Mouse (Mus musculus): ENCODE results near the gene Ubtd1. TPM values are rescaled to one million over a fixed set of nuclear protein-coding genes. Genes with fewer than 3 reads are reported as not detected.
A peak's percentile ranks its signal among the peaks of the same experiment; 100 is the strongest.

Gene Ubtd1
- total RNA-seq, 2 experiments from 2014 or later = 14.5 to 15.1 TPM

- peak overlapping the region; percentile 62 for H3K27ac ChIP-seq
- intact Hi-C loops (cut with DNase I) = no loop called here
These were observed 17.4 kb downstream of the Ubtd1 start for GRCm38 (mm10) chr19:41998770-41999548.

GRCm38 (mm10) chr19:41999688-42000283, 18.2 kb downstream of the Ubtd1 start:
- H3K4me3 ChIP-seq = no peak overlapping the region
- H3K27ac ChIP-seq = peak overlapping the region; percentile 82
- intact Hi-C loops (cut with DNase I) = no loop called here
- TF ChIP-seq CTCF (IDR thresholded peaks at IDR 0.05) = no peak
- no peak for DNase-seq

More at GRCm38 (mm10) chr19:41998770-41999548, 17.4 kb downstream of the Ubtd1 start:
- DNase-seq = no peak
- TF ChIP-seq CTCF (IDR thresholded peaks at IDR 0.05) = no peak
- no peak overlapping the region for H3K4me3 ChIP-seq

- intact Hi-C loops (cut with DNase I) = no loop called here
- TF ChIP-seq CTCF (IDR thresholded peaks at IDR 0.05) = no peak
These were observed 18.9 kb downstream of the Ubtd1 start for GRCm38 (mm10) chr19:42000446-42000958.

GRCm38 (mm10) chr19:42001253-42001980, 19.9 kb downstream of the Ubtd1 start:
- Histone ChIP-seq H3K27ac (peak overlapping the region; percentile 82), H3K4me3 (no peak overlapping the region)
- intact Hi-C loops (cut with DNase I) = no loop called here
- TF ChIP-seq CTCF (IDR thresholded peaks at IDR 0.05) = no peak
- DNase-seq = no peak

More at GRCm38 (mm10) chr19:42000446-42000958, 18.9 kb downstream of the Ubtd1 start:
- no peak overlapping the region for H3K4me3 ChIP-seq
- no peak for DNase-seq
- peak overlapping the region; percentile 82 for H3K27ac ChIP-seq

GRCm38 (mm10) chr19:42004258-42004657, 22.7 kb downstream of the Ubtd1 start:
- intact Hi-C loops (cut with DNase I) = no loop called here
- DNase-seq = no peak
- no peak overlapping the region for H3K27ac ChIP-seq

GRCm38 (mm10) chr19:42005616-42006015, 24.1 kb downstream of the Ubtd1 start:
- DNase-seq = no peak
- TF ChIP-seq CTCF (IDR thresholded peaks at IDR 0.05) = no peak
- intact Hi-C loops (cut with DNase I) = no loop called here
- peak overlapping the region; percentile 46 for H3K27ac ChIP-seq
- no peak overlapping the region for H3K4me3 ChIP-seq

More at GRCm38 (mm10) chr19:42004258-42004657, 22.7 kb downstream of the Ubtd1 start:
- no peak overlapping the region for H3K4me3 ChIP-seq
- TF ChIP-seq CTCF (IDR thresholded peaks at IDR 0.05) = no peak

GRCm38 (mm10) chr19:42006568-42006967, 25.0 kb downstream of the Ubtd1 start:
- DNase-seq = no peak
- H3K4me3 ChIP-seq = no peak overlapping the region
- H3K27ac ChIP-seq = no peak overlapping the region
- intact Hi-C loops (cut with DNase I) = no loop called here
- TF ChIP-seq CTCF (IDR thresholded peaks at IDR 0.05) = no peak

GRCm38 (mm10) chr19:42008586-42008985, 27.0 kb downstream of the Ubtd1 start:
- intact Hi-C loops (cut with DNase I) = no loop called here
- H3K27ac ChIP-seq = 0 out of 2 replicates have a peak overlapping the region, but pooled peaks have one; percentile 20
- no peak for TF ChIP-seq CTCF (IDR thresholded peaks at IDR 0.05)
- no peak overlapping the region for H3K4me3 ChIP-seq
- no peak for DNase-seq

- intact Hi-C loops (cut with DNase I) = no loop called here
- TF ChIP-seq CTCF (IDR thresholded peaks at IDR 0.05) = no peak
- H3K4me3 ChIP-seq = no peak overlapping the region
These were observed 27.5 kb downstream of the Ubtd1 start for GRCm38 (mm10) chr19:42009067-42009466.

GRCm38 (mm10) chr19:42010436-42010835, 28.9 kb downstream of the Ubtd1 start:
- no peak for TF ChIP-seq CTCF (IDR thresholded peaks at IDR 0.05)
- Histone ChIP-seq H3K27ac (no peak overlapping the region), H3K4me3 (no peak overlapping the region)
- no peak for DNase-seq
- intact Hi-C loops (cut with DNase I) = no loop called here

More at GRCm38 (mm10) chr19:42009067-42009466, 27.5 kb downstream of the Ubtd1 start:
- no peak for DNase-seq
- no peak overlapping the region for H3K27ac ChIP-seq

- H3K4me3 ChIP-seq = no peak overlapping the region
- no peak overlapping the region for H3K27ac ChIP-seq
- intact Hi-C loops (cut with DNase I) = no loop called here
- DNase-seq = peak; percentile 14
- TF ChIP-seq CTCF (IDR thresholded peaks at IDR 0.05) = no peak
These were observed 29.6 kb downstream of the Ubtd1 start for GRCm38 (mm10) chr19:42011123-42011522.

- intact Hi-C loops (cut with DNase I) = no loop called here
- TF ChIP-seq CTCF (IDR thresholded peaks at IDR 0.05) = no peak
- Histone ChIP-seq H3K4me3 (no peak overlapping the region), H3K27ac (peak overlapping the region; percentile 28; the same call in 1 of the 2 replicates)
- DNase-seq = peak; percentile 79
These were observed 32.8 kb downstream of the Ubtd1 start for GRCm38 (mm10) chr19:42014231-42014825.
